23 mouse cellular contexts compared by ENCODE assay signal in genomic region chr11:3754685-3755084, GRCm38 (mm10).
A peak's percentile ranks its signal among the peaks of the same experiment; 100 is the strongest.
DNase-seq lines count a peak whose midpoint lies in the region; ATAC-seq lines count a peak whose summit lies in the region.
"Had no signal": no experiment of that assay in that cellular context is flagged by ENCODE, and none has a peak within 500 bp of the region (broad histone marks: within the 10 kb centered on the region; RNA-seq: fewer than 3 reads in every experiment).

No protein-coding gene starts in this region.

- no peaks in the 10 kb centered on the region for H3K9me3 ChIP-seq in heart, embryonic 11.5 days (replicated peaks; ENCODE audit: control insufficient read depth, low read length)
- H3K9me3 ChIP-seq: embryonic facial prominence, embryonic 12.5 days; forebrain, embryonic 12.5 days; kidney, embryonic 15.5 days; neural tube, embryonic 15.5 days had no signal

- H3K36me3 ChIP-seq in heart, embryonic 11.5 days (ENCODE audit: control insufficient read depth, insufficient read depth, low read length): no peaks in the 10 kb centered on the region
- H3K36me3 ChIP-seq: embryonic facial prominence, embryonic 12.5 days; forebrain, embryonic 12.5 days; kidney, embryonic 15.5 days; neural tube, embryonic 15.5 days had no signal

- no peak overlapping the region for H3K4me2 ChIP-seq in heart, embryonic 11.5 days
- H3K4me2 ChIP-seq: embryonic facial prominence, embryonic 12.5 days; forebrain, embryonic 12.5 days; kidney, embryonic 15.5 days; midbrain, embryonic 11.5 days; neural tube, embryonic 15.5 days had no signal

- H3K4me1 ChIP-seq in heart, embryonic 11.5 days (ENCODE audit: control insufficient read depth, insufficient read depth, low read length): no peaks in the 10 kb centered on the region
- H3K4me1 ChIP-seq: embryonic facial prominence, embryonic 12.5 days had no signal

- peaks cover 6% of the 10 kb centered on the region for H3K27me3 ChIP-seq in heart, embryonic 11.5 days (ENCODE audit: control insufficient read depth, insufficient read depth, low read length)
- H3K27me3 ChIP-seq: embryonic facial prominence, embryonic 12.5 days; neural tube, embryonic 15.5 days had no signal

- peak; percentile 49 for DNase-seq in adrenal gland, adult 2 months
- no peak for DNase-seq in adrenal gland, adult 18-20 months (ENCODE audit: low spot score in 2 of 2)
- peak; percentile 41 for DNase-seq in 3T3-L1 (ENCODE audit: low read depth, low spot score)
- peak; percentile 37 for DNase-seq in adrenal gland, adult 8-10 months
- DNase-seq in fibroblast of lung, adult 2 months (ENCODE audit: low read depth): peak; percentile 66
- no peak for DNase-seq in cerebellum, postnatal 4 days (ENCODE audit: low spot score in 2 of 2)
- DNase-seq: B cell, adult 2 months; cerebellum, adult 18-20 months; cerebellum, postnatal 14 days; heart, postnatal 4 days; thymus, adult 18-20 months; thymus, postnatal 36 days had no signal

- no peak for ATAC-seq in heart, embryonic 11.5 days (replicated peaks; ENCODE audit: insufficient number of reproducible peaks, low FRiP score, low TSS enrichment)
- ATAC-seq: hindbrain, postnatal 0 days; intestine, postnatal 0 days; lung, postnatal 0 days had no signal

- H3K9ac ChIP-seq in heart, embryonic 11.5 days (ENCODE audit: low read depth, low read length): no peak overlapping the region
- H3K9ac ChIP-seq: embryonic facial prominence, embryonic 12.5 days; forebrain, embryonic 12.5 days; kidney, embryonic 15.5 days; neural tube, embryonic 15.5 days had no signal

- H3K27ac ChIP-seq in heart, embryonic 11.5 days (ENCODE audit: low read depth, low read length): no peak overlapping the region
- H3K27ac ChIP-seq: embryonic facial prominence, embryonic 12.5 days; forebrain, embryonic 12.5 days; gastrocnemius, adult 2 months; hindbrain, postnatal 0 days; kidney, embryonic 15.5 days; macrophage; neural tube, embryonic 15.5 days had no signal

- WGBS in heart, embryonic 11.5 days (ENCODE audit: insufficient replicate concordance): 62% methylated on average over 7 of the region's 7 CpGs

- no peak overlapping the region for H3K4me3 ChIP-seq in heart, embryonic 11.5 days (ENCODE audit: low read depth, low read length)
- H3K4me3 ChIP-seq: embryonic facial prominence, embryonic 12.5 days; forebrain, embryonic 12.5 days; gastrocnemius, adult 2 months; kidney, embryonic 15.5 days; neural tube, embryonic 15.5 days had no signal

Comparison
In these comparisons a context has a peak if more than half of its experiments do, and no peak if none do; other contexts are left out.
1. DNase-seq: peak in adrenal gland, adult 2 months (single experiment), 3T3-L1 (single experiment), adrenal gland, adult 8-10 months (single experiment) and fibroblast of lung, adult 2 months (single experiment); none in adrenal gland, adult 18-20 months (0 of 2) and cerebellum, postnatal 4 days (0 of 2).